Mouse (Mus musculus) left cerebral cortex, adult 2 months (tissue): ENCODE measurements around the gene Tia1. TPM values are rescaled to one million over a fixed set of nuclear protein-coding genes. Genes with fewer than 3 reads are reported as not detected.
A peak's percentile ranks its signal among the peaks of the same experiment; 100 is the strongest.
"Not testable (repeated sequence)": the region's sequence is repeated elsewhere in the genome, so short reads cannot be mapped to it uniquely, and the experiment has no call there.

ENCODE experiments used
- DNase-seq, 2 experiments: peaks; one replicate each; pipeline ENCODE4 v3.0.0; 2021 to 2022; ENCODE audit warnings: low spot score in 2 of 2, mixed read lengths in 1 of 2; ENCODE audit errors: extremely low spot score in 1 of 2
- H3K27ac ChIP-seq: fragments of 200-600 bp; 2 replicates; pipeline ENCODE4 v1.8.1; 2022
- H3K4me3 ChIP-seq: fragments of 200-600 bp; 2 replicates; pipeline ENCODE4 v1.8.1; 2022
- CTCF ChIP-seq: fragments of 200-600 bp; IDR thresholded peaks from 2 replicates; pipeline ENCODE4 v1.8.1; 2022; ENCODE audit warnings: antibody characterized with exemption, mild to moderate bottlenecking, moderate library complexity
- intact Hi-C: fragments of 180-260 bp; cut with DNase I; formaldehyde crosslinking; loops from one replicate; pipeline ENCODE4 v1.15.1; 2025
- total RNA-seq, 2 experiments: library from RNA; stranded (reverse); gene quantifications; 2 replicates each; pipeline ENCODE4 v1.2.3; 2021

Tia1 gene
- total RNA-seq, 2 experiments from 2014 or later, result 117 to 119 TPM

- peak; percentile 45 for TF ChIP-seq CTCF
- Histone ChIP-seq H3K4me3 (no peak overlapping the region), H3K27ac (peak overlapping the region; percentile 93)
- intact Hi-C loops, result loop anchor here (2.0 kb wide), 1 partner anchor 27 kb away; the partner anchor contains the start of gene Pcyox1
- DNase-seq, result no peak
Observed at GRCm38 (mm10) chr6:86370093-86370713, 33.8 kb upstream of the Tia1 start.

DNA sequence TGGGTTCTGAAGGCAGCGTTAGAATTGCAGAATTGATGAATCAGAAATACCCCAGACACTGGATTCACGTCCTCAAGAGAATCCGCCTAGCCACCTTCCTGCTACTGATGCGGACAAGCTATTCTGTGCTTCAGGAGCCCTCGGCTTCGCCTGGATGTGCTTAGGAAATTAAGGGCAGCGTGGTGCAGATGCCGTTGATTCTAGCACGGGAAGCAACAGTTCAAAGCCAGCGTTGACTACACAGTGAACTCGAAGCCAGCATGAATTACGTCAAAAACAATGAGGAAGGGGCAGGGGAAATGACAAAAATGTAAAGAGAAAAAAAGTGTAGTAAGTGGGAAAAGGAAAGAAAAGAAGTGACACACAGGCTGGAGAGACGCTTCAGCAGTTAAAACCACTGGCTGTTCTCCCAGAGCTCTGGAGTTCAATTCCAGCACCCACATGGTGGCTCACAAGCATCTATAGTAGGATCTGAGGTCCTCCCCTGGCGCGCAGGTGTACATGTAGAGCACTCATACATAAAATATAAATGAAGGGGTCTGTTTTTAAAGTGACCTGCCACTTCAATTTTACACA, 33.2 kb upstream of the Tia1 start, which contains the start of gene Snrpg:
TSS of gene Snrpg (plus strand) at position 541 of the 576 bp plus-strand sequence.
- TF ChIP-seq CTCF, result no peak
- intact Hi-C loops, result loop anchor here (2.0 kb wide), 1 partner anchor 26 kb away; the partner anchor contains the start of gene Pcyox1
- H3K27ac ChIP-seq, result peak within 1 kb of the TSS; percentile 93
- no peak for DNase-seq
- H3K4me3 ChIP-seq, result peak within 1 kb of the TSS; percentile 90

GRCm38 (mm10) chr6:86371340-86371911, 32.6 kb upstream of the Tia1 start:
- peak overlapping the region; percentile 93 for H3K27ac ChIP-seq
- DNase-seq, result peak; percentile 96 to 97
- intact Hi-C loops, result loop anchor here (2.0 kb wide), 1 partner anchor 25 kb away; the partner anchor contains the start of gene Pcyox1
- H3K4me3 ChIP-seq, result peak overlapping the region; percentile 90
- no peak for TF ChIP-seq CTCF

GRCm38 (mm10) chr6:86371950-86372516, 32.0 kb upstream of the Tia1 start:
- Histone ChIP-seq H3K27ac (peak overlapping the region; percentile 83), H3K4me3 (peak overlapping the region; percentile 90)
- DNase-seq, result no peak
- intact Hi-C loops, result loop anchor here (2.0 kb wide), 1 partner anchor 25 kb away; the partner anchor contains the start of gene Pcyox1
- no peak for TF ChIP-seq CTCF

DNA sequence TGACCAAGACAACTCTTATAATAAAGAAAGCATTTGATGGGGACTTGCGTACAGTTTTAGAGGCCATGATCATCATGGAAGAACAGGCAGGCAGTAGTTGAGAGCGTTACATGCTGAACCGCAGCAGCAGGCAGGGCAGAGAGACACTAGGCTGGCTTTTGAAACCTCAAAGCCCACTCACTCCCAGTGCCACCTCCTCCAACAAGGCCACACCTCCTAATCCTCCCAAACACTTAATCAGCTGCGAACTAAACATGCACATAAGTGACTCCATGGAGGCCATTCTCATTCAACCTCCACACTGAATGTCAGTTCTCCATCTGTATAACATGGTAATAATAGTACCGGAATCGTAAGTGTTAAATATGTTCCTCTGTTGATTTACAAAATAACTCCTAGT, 30.5 kb upstream of the Tia1 start:
- intact Hi-C loops, result no loop called here
- Histone ChIP-seq H3K27ac (no peak overlapping the region), H3K4me3 (no peak overlapping the region)
- no peak for DNase-seq
- no peak for TF ChIP-seq CTCF

DNA sequence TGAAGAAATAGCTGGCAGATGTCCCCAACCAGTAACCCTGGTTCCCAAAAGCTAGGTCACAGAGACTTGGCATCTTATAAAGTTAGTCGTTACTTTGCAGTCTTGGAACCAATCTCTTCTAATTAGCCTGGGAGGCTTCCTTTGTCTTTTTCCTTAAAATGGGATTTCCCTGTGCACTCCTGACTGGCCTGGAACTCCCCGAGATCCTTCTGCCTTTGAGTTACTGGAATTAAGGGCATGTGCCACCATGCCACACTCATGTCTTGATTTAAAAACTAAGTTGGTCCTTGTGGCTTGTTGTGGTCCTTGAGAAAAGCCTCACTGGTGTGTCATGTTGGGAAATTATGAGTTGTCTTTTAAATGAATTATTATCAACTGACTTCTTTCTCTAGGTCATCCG, 25.7 kb upstream of the Tia1 start:
- Histone ChIP-seq H3K4me3 (no peak overlapping the region), H3K27ac (no peak overlapping the region)
- no peak for DNase-seq
- no peak for TF ChIP-seq CTCF
- intact Hi-C loops, result no loop called here

GRCm38 (mm10) chr6:86380112-86380511, 23.9 kb upstream of the Tia1 start:
- H3K4me3 ChIP-seq, intact Hi-C loops, DNase-seq, H3K27ac ChIP-seq: not testable (repeated sequence)

- DNase-seq, result no peak
- no peak overlapping the region for H3K27ac ChIP-seq
- intact Hi-C loops, result no loop called here
- TF ChIP-seq CTCF, result no peak
- no peak overlapping the region for H3K4me3 ChIP-seq
Observed at GRCm38 (mm10) chr6:86382551-86382950, 21.5 kb upstream of the Tia1 start.

- Histone ChIP-seq H3K4me3 (no peak overlapping the region), H3K27ac (no peak overlapping the region)
- no peak for TF ChIP-seq CTCF
- DNase-seq, result no peak
- intact Hi-C loops, result no loop called here
Observed at GRCm38 (mm10) chr6:86383370-86383769, 20.6 kb upstream of the Tia1 start.

- Histone ChIP-seq H3K4me3 (no peak overlapping the region), H3K27ac (no peak overlapping the region)
- no peak for TF ChIP-seq CTCF
- no peak for DNase-seq
- intact Hi-C loops, result no loop called here
Observed at GRCm38 (mm10) chr6:86384692-86385091, 19.3 kb upstream of the Tia1 start.

DNA sequence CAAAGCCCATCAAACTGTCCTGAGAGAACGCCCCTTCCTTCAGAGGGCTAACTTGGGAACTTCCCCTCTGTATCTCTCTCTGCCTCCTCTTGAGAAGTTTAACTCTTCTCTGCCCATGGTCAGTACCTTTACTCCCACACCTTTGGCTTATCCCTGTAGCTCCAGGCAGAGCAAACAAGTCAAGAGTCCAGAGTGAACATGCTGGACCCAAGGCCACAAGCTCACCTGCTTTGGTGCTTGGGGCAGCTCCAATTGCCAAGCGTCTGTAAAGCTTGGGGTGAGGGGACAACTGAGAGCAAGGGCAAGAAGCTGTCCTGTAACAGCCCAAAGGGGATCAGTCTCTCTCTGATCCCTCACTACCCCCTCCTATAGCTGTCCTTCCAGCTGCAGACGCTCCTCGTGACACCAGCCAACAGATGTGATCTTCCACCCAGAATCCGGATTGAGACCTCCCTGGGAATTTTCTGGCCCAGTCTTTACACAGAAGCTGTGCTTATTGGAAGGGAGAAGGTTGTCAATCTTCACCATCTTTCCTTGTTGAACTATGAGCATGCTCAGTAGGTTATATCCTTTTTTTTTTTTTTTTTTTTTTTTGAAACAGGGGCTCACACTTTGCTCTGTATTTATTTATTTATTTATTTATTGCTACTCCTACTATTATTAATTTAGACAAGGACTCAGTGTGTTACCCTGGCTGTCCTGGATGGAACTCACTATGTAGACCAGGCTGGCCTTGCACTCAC, 18.5 kb upstream of the Tia1 start:
- H3K27ac ChIP-seq, result no peak overlapping the region
- TF ChIP-seq CTCF, result no peak
- H3K4me3 ChIP-seq, result no peak overlapping the region
- intact Hi-C loops, result no loop called here
- DNase-seq, result no peak

- intact Hi-C loops, result no loop called here
- H3K4me3 ChIP-seq, result no peak overlapping the region
- TF ChIP-seq CTCF, result no peak
- no peak for DNase-seq
- H3K27ac ChIP-seq, result no peak overlapping the region
Observed at GRCm38 (mm10) chr6:86387313-86387712, 16.7 kb upstream of the Tia1 start.
